Mouse (Mus musculus) spleen, adult 2 months (tissue): ENCODE results near the gene Trim13.

Experiments used
- CTCF ChIP-seq: fragments of 200-500 bp; IDR thresholded peaks from 2 replicates; pipeline ENCODE4 v1.5.1; 2011; ENCODE audit warnings: mild to moderate bottlenecking, inconsistent platforms; ENCODE audit not compliant: insufficient read depth, insufficient read length, insufficient replicate concordance; ENCODE audit errors: extremely low read depth
- POLR2A ChIP-seq: fragments of 200-500 bp; IDR thresholded peaks from 2 replicates; pipeline ENCODE4 v1.6.1; 2011; ENCODE audit warnings: low read depth, low read length, inconsistent platforms

- TF ChIP-seq POLR2A, result no peak
- TF ChIP-seq CTCF, result no peak
Observed at GRCm38 (mm10) chr14:61635969-61636368, 37.9 kb downstream of the Trim13 start.
